Mouse (Mus musculus) ovary, postnatal 36 days (tissue): ENCODE measurements around the gene Eloa.
"Not testable (repeated sequence)": the region's sequence is repeated elsewhere in the genome, so short reads cannot be mapped to it uniquely, and the experiment has no call there.

Experiments used
- DNase-seq: peaks from one replicate; pipeline ENCODE4 v3.0.0; 2022; ENCODE audit warnings: low spot score, mixed read lengths

The Eloa gene

GRCm38 (mm10) chr4:136021549-136022047, at the start of gene Eloa:
Eloa (minus strand) TSS chr4:136021763.
- DNase-seq, result peak; percentile 100

DNA sequence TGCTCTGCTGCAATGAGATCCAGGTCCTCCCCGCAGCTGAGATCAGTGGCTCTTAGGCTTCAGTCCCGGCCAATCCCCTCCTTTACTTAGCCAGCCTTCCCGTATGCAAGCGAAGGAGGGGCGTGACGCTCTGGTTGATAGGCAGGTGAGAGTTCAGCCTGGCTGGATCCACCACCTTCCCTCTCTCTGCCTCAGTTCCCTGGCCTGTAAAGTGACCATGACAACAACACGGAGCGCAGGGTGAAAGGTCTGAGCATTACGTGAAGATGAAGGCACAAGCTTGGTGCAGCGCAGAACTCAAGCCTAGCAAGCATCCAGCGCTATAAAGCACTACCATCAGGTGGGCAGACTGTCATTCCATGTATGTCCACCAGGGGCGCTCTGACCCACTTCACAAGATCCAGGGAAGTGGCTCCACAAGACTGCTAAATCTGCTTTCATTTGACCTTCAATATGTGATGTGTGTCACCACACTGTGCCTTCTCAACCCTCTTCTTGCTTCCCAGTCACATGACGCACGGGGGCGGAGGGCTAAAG, 49.7 kb upstream of the Eloa start:
- peak; percentile 76 for DNase-seq

GRCm38 (mm10) chr4:136070592-136070991, 49.0 kb upstream of the Eloa start:
- DNase-seq, result no peak

- peak; percentile 85 for DNase-seq
Observed at GRCm38 (mm10) chr4:136069954-136070353, 48.4 kb upstream of the Eloa start.

DNA sequence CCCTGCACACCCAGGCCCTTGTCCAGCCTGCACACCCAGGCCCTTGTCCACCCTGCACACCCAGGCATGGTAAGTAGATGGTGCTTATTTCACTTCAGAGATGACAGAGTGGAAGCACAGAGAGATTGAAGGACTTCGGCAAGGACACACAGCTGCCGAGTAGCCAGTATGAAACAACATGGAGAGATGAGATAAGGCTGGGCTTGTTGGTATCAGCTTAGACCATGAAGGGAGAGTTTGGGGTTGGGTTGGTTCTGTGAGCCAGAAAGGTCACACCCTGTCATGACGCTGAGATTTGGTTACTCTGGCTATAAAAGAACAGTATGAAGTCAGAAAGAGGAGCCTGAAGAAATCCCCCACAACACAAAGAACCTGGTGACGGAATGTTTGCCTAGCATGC, 47.8 kb upstream of the Eloa start:
- DNase-seq, result no peak

GRCm38 (mm10) chr4:136063143-136063542, 41.6 kb upstream of the Eloa start:
- DNase-seq, result no peak

- DNase-seq, result not testable (repeated sequence)
Observed at GRCm38 (mm10) chr4:136059800-136060488, 38.4 kb upstream of the Eloa start.

DNA sequence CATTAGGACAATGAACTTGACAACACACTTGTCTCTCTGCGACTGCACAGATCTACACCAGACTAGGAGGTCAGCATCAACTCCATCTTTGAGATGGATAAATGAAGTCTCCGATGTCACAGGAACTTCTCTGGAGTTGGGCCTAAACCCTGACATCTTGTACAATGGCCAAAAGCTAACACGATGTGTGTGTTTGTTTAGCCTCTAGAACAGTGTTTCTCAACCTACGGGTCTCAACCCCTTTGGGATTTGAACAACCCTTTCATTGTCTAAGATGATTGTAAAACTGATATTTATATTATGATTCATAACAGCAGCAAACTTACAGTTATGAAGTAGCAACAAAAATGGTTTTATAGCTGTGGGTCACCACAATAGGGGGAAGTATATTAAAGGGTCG, 36.4 kb upstream of the Eloa start:
- no peak for DNase-seq

- no peak for DNase-seq
Observed at GRCm38 (mm10) chr4:136056030-136056429, 34.5 kb upstream of the Eloa start.

- DNase-seq, result no peak
Observed at GRCm38 (mm10) chr4:136053843-136054242, 32.3 kb upstream of the Eloa start.

DNA sequence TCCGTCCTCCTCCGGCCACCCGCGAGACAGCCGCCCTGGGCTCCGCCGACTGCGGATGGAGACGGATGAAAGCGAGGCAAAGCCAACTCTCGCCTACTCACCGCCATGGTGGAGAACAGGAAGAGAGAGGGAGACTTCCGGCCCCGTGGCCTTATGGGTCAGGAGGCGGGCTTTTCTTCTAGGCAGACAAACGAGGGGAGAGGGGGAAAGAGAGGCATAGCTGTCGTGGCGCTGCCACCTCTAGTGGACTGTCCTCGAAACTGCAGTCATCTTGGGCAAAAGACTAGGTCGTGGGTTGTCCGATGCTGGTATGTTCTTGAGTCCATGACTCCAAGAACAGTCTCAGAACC, 31.7 kb upstream of the Eloa start, which contains the start of gene Rpl11:
Gene Rpl11, minus strand, starts transcription at position 182 of the 350 bp plus-strand sequence.
- DNase-seq, result peak; percentile 87

DNA sequence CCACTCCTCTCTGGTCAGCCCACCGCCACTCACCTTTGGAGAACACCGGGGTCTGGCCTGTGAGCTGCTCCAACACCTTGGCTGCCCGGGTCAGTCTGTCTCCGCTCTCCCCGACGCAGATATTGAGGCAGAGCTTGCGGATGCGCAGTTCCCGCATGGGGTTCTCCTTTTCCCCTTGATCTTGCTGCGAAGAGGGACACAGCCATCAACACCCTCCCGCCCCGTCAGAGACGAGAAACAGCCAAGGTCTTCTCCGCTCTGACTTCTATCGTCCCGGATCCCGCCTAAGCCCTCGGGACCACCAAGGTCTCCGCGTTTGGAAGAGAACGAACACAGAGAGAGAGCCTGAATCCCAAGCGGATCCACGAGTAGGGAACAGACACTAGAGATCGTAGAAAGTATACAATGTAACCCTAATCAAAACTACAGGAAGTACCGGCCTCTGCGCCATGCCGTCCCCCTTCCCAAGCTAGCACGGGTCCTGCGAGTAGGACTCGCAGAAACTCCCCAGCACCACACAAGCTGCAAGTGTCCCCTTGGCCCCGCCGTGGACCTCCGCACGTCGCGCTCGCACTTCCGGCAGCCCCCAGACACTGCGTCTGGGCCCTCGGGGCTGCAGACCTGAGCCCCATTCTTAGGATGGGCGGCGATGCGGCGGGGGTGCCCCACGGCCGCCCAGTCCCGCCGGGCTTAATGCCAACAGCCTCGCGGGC, 31.1 kb upstream of the Eloa start:
- DNase-seq, result no peak

- DNase-seq, result no peak
Observed at GRCm38 (mm10) chr4:136052060-136052459, 30.5 kb upstream of the Eloa start.

GRCm38 (mm10) chr4:136050226-136050625, 28.7 kb upstream of the Eloa start:
- DNase-seq, result no peak

DNA sequence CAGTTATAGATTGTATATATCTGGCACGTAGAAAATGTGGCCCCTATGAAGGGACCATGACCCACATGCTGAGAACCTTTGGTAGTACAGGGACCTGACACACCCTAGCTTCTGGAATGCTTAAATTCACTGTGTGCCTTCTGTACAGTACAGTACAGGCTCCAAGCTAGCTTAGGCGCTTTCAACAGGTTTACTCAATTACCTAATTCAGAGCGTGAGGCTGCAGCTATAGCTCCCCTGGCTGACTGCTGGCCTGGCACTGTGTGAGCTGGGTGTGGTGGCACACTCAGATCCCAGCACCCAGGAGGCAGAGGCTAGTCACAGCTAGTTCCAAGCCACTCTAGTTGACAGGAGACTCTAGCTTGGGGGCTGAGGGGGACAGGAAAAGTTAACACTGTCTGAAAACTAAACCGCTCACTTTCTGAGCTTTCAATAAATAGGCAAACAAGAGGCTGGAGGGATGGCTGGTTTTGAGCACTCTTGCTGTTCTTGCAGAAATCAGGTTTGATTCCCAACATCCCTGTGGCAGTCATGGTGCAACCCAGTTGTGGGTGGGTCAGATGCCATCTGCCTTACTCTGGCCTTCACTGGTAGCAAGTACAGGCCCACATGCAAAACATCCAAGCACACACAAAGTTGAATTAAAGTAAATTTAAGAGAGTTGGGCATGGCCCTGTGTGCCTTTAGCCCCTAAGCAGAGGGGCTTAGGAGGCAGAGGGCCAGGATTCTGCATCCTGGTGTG, 26.9 kb upstream of the Eloa start:
- DNase-seq, result no peak

- DNase-seq, result no peak
Observed at GRCm38 (mm10) chr4:136047626-136048025, 26.1 kb upstream of the Eloa start.

DNA sequence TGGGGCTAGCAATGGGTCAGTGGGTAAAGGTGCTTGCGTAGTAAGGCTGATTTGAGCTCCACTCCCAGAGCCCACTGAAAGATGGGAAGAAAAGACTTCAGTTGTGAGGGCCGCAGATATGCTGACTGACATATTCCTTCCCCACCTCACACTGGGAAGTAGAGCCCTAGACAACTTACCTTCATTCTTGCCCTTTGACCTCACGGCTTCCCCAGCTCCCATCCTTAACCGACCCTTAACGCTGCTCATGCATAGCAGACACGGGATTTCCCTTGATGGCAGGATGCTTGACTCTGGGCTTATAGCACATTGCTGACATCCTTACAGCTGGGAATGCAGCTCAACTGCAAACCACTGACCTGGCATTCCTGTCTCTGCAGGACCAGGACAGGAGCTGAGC, 25.3 kb upstream of the Eloa start:
- DNase-seq, result no peak

GRCm38 (mm10) chr4:136045091-136045490, 23.5 kb upstream of the Eloa start:
- DNase-seq, result no peak

DNA sequence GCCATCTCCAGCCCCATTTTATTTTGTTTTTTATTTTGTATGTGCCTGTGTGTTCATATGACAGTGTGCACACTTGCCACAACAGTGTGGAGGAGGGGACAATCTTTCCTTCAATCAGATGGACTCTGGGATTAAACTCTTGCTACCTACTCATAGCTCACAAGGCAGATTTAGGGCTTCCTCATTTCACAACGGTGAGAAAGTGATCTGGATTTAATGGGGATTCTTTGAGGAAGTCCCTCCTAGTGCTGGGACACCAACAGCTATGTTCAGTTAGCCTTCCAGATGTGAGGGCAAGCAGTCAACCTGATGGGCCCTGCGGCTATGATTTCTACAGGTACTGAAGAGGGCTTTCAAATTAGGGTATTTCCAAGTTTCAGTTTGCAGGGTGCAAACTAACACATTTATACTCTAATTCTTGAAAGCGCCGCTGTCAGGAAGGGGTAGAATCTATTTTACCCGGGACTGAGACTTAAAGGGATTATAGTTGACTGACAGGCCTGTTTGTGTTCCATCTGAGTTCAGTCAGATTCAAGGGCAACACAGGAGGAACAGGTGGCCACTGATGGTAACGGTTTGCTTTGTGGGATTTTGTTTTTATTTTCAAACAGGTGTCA, 22.3 kb upstream of the Eloa start:
- DNase-seq, result no peak

GRCm38 (mm10) chr4:136035078-136035477, 13.5 kb upstream of the Eloa start:
- no peak for DNase-seq

DNA sequence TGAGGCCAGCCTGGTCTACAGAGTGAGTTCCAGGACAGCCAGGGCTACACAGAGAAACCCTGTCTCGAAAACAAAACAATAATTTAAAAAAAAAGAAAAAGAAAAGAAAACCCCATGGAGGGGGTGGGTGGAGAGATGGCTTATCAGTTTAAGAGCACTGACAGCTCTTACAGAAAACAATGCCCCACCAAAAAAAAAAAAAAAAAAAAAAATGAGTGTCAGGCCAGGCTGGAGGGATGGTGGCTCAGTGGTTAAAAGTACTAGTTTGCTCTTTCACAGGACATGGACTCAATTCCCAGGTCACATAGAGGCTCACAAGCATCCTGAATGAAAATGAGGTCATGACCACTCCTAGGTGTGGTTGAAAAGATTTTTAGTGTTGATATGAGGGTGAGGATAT, 11.7 kb upstream of the Eloa start:
- no peak for DNase-seq
